Mouse (Mus musculus): ENCODE measurements around the gene Plk5.

The Plk5 gene

GRCm38 (mm10) chr10:80389185-80389708 is 33.0 kb downstream of the Plk5 start:
- DNase-seq (ENCODE audit: low spot score): no peak

GRCm38 (mm10) chr10:80390697-80391096 is 34.4 kb downstream of the Plk5 start:
- no peak for DNase-seq (ENCODE audit: low spot score)

GRCm38 (mm10) chr10:80392687-80393086 is 36.4 kb downstream of the Plk5 start:
- DNase-seq (ENCODE audit: low spot score): no peak

GRCm38 (mm10) chr10:80395025-80395627 is 38.9 kb downstream of the Plk5 start:
- DNase-seq (ENCODE audit: low spot score): no peak

GRCm38 (mm10) chr10:80396822-80397523 is 40.7 kb downstream of the Plk5 start:
- DNase-seq (ENCODE audit: low spot score): no peak

- DNase-seq (ENCODE audit: low spot score): no peak
Observed at GRCm38 (mm10) chr10:80397524-80398173, 41.4 kb downstream of the Plk5 start.

- no peak for DNase-seq (ENCODE audit: low spot score)
Observed at GRCm38 (mm10) chr10:80398174-80398535, 41.9 kb downstream of the Plk5 start.

GRCm38 (mm10) chr10:80398719-80399190 is 42.5 kb downstream of the Plk5 start:
- DNase-seq (ENCODE audit: low spot score): peak; percentile 98

GRCm38 (mm10) chr10:80399191-80399972 is 43.1 kb downstream of the Plk5 start, which contains the start of gene Mbd3:
Gene Mbd3 (minus strand): TSS chr10:80399550.
- peak; percentile 99 for DNase-seq (ENCODE audit: low spot score)

GRCm38 (mm10) chr10:80399973-80400703 is 43.9 kb downstream of the Plk5 start:
- DNase-seq (ENCODE audit: low spot score): no peak

- DNase-seq (ENCODE audit: low spot score): no peak
Observed at GRCm38 (mm10) chr10:80400704-80401161, 44.5 kb downstream of the Plk5 start.

GRCm38 (mm10) chr10:80403044-80403692 is 46.9 kb downstream of the Plk5 start:
- peak; percentile 62 for DNase-seq (ENCODE audit: low spot score)

GRCm38 (mm10) chr10:80405481-80406173 is 49.4 kb downstream of the Plk5 start:
- no peak for DNase-seq (ENCODE audit: low spot score)

GRCm38 (mm10) chr10:80406684-80407501 is 50.6 kb downstream of the Plk5 start, which contains the start of gene Uqcr11:
Gene Uqcr11 (minus strand): TSS chr10:80406830.
- peak; percentile 92 for DNase-seq (ENCODE audit: low spot score)

GRCm38 (mm10) chr10:80407924-80408323 is 51.7 kb downstream of the Plk5 start:
- DNase-seq (ENCODE audit: low spot score): no peak

- no peak for DNase-seq (ENCODE audit: low spot score)
Observed at GRCm38 (mm10) chr10:80412656-80413541, 56.6 kb downstream of the Plk5 start.

All from testis, postnatal 10 days (tissue).